Mouse (Mus musculus) forelimb bud, embryonic 11.5 days (tissue): ENCODE results near the gene Dnajb12.
"Not testable (repeated sequence)": the region's sequence is repeated elsewhere in the genome, so short reads cannot be mapped to it uniquely, and the experiment has no call there.

Experiments
- DNase-seq: peaks from one replicate; pipeline ENCODE4 v3.0.0-alpha.2; 2012; ENCODE audit warnings: low read depth, low spot score

The Dnajb12 gene

GRCm38 (mm10) chr10:59870038-59870437 lies 9.3 kb upstream of the Dnajb12 start:
- no peak for DNase-seq

DNA sequence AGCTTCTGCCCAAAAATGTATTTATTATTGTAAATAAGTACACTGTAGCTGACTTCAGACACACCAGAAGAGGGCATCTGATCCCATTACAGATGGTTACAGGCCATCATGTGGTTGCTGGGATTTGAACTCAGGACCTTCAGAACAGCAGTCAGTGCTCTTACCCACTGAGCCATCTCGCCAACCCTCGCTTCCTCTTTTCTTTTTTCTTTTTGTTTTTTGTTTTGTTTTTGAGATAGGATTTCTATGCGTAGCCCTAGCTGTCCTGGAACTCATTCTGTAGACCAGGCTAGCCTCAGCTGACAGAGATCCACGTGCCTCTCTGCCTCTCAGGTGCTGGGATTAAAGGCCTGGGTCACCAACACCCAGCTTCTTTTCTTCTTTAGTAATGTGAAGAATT lies 6.7 kb upstream of the Dnajb12 start:
- DNase-seq: not testable (repeated sequence)

DNA sequence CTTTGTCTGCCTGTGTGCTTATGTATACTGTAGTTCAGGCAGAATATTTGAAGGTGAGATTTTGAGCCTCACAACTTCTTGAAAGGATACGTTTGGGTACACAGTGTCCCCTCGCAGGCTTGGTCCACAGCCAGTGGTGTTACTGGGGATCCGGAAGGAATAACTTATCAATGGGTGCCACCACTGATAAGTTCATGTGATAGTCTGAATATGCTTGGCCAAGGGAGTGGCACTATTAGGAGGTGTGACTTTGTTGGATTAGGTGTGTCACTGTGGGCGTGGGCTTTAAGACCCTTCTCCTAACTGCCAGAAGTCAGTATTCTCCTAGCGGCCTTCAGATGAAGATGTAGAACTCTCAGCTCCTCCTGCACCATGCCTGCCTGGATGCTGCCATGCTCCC lies 6.2 kb upstream of the Dnajb12 start:
- DNase-seq: no peak

DNA sequence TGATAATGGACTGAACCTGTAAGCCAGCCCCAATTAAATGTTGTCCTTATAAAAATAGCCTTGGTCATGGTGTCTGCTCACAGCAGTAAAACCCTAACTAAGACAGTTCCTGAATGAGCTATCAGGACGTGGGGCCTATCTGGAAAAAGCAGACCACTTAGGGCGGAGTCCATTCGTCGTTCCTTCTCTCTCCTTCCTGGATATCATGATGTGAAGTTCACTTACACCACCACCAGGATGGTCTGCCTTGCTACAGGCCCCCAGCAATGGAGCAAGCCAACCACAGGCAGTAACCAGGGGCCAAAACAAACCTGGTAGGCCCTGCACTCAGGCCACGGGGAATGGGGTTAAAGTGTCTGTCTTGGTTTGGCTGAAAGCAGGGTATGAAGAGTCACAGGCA lies 5.7 kb upstream of the Dnajb12 start:
- no peak for DNase-seq

DNA sequence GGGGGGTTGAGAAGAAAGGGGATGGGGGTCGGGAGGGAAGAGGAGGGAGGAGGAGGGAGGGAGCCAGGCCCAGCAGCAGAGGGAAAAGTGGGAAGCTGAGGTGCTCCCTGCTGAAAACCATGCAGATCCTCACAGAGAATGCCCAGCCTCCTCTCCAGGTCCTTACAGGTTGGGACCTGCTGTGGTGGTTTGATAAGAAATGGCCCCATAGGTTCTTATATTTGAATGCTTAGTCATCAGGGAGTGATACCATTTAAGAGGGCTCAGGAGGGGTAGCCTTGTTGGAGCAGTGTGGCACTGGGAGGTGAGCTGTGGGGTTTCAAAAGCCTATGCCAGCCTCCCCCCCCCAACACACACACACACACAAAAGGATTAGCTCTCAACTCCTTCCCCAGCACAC lies 4.0 kb upstream of the Dnajb12 start:
- no peak for DNase-seq

DNA sequence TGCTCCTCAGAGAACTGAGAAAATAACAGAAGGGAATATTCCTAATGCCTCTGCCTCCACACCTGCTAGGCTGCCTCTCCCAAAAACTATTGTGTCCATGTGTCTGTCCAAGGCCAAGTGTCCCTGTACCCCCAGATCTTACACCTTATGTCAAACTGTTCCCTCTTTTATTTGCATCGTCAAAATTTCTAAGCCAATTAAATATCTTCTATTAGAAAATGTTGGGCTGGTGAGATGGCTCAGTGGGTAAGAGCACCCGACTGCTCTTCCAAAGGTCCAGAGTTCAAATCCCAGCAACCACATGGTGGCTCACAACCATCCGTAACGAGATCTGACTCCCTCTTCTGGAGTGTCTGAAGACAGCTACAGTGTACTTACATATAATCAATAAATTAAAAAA lies 2.7 kb upstream of the Dnajb12 start:
- DNase-seq: not testable (repeated sequence)

GRCm38 (mm10) chr10:59877421-59878117 lies 1.8 kb upstream of the Dnajb12 start:
- no peak for DNase-seq

GRCm38 (mm10) chr10:59878823-59879222 lies 533 bp upstream of the Dnajb12 start:
- DNase-seq: no peak

DNA sequence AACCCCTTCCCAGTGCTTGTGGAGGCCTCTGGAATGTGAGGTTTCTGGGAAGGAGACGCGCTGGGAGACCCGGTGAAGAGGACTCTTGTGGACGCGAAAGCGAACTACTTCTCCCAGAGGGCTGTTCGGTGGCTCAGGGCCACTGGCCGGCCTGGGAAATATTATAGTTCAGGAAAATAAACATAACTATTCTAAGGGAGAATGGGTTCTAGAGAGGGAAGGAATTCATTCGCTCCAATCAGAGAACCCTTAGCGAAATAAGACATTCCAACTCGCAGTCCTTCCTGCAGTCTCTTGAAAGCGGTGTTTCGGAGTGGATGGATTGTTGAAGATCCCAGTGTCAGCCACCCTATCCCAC lies 652 bp downstream of the Dnajb12 start:
- no peak for DNase-seq

DNA sequence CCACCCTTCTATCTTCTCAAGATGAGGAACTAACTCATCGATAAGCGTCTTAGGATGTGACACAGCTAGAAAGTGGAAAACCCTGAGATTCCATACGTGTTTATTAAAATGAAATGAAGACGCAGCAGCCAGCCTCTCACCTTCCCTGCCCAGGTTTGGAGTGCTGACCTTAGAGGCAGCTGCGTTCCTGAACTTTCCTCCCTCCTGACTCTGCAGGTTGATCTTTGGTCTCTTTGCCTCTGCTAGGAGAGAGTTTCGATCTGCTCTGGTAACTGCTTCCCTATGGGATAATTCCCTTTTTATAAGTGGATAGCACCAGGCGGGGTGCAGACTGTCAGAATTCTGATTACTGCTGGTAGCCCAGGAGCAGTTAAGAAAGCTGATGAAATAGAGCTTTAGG lies 1.5 kb downstream of the Dnajb12 start:
- DNase-seq: no peak

DNA sequence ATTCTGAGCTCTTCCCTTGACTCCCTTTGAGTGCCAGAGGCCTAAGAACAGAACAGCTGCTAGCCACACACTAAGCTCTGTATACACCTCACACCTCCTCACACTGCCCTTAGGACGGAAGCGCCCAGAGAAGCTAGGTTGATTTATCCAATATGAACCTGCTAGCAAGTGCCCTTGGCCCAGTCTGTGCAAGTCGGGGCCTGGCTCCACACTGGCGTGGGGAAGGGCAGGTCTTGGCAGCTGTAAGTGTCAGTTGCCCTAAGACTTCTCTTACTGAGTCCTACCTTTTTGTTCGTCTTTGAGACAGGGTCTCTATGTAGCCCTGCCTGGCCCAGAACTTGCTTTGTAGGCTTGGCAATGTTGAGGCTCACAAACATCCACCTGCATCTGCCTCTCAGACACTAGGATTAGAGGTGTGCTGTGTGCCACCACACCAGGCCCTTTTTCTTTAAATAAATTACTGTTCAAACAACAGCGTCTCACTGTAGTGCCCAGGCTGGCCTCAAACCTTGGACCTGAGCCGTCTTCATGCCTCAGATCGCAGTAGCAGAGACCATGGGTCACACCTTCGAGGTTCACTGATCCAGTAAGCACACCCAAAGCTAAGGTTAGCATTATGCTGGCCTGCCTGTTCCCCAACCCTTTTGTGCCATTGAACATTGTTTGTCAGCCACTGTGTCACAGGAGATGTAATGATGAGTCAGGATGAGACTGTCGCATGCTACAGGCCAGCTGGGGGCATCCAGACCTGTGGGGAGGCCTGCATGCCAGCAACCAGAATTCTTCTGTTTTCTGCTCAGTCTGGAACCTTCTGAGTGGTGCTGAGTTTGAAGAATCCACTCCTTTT lies 5.2 kb downstream of the Dnajb12 start:
- no peak for DNase-seq

DNA sequence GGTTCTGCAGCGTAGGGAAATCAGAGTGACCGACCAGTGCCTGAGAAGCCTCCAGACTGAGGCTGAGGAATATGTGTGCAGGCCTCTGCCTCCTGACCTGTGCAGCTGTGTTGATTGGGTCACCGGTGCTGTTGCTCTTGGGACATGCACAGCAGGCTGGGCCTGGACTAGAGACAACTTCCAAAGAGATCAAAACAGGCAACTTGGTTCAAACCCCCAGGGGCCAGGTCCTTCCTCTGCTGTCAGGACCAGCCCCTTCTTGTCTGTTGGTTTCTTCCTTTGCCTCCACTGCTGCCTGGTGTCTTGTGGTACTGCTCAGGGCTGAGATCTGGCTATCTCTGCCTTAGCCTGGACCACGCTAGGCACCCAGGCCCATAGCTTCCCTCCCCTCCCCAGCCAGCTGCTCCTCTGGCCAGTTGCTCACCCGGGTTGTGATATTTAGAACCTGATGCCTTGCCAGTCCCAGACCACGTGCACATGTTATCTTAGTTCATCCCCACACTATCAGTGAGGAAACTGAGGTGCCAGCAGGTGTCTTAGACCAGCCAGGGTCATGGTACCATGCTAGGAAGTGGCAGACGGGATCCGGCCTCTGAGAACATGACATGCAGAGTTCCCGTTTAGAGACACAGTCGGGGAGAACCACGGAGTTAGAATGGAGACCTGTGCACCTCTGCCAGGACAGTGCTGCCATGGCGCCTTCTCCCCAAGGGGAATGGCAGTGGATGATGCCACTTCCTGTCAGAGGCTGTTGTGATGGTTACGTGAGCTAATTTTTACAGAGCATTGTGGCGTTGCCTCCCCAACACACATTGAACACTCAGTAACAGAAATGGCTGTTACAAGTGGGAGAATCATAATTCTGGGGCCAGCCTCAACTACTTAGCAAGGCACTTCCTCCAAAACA lies 6.1 kb downstream of the Dnajb12 start:
- no peak for DNase-seq

- no peak for DNase-seq
Observed at GRCm38 (mm10) chr10:59886081-59886466, 6.7 kb downstream of the Dnajb12 start.

GRCm38 (mm10) chr10:59887432-59887831 lies 8.1 kb downstream of the Dnajb12 start:
- DNase-seq: no peak

- DNase-seq: no peak
Observed at GRCm38 (mm10) chr10:59889339-59889738, 10.0 kb downstream of the Dnajb12 start.

GRCm38 (mm10) chr10:59889953-59890751 lies 10.8 kb downstream of the Dnajb12 start:
- no peak for DNase-seq

DNA sequence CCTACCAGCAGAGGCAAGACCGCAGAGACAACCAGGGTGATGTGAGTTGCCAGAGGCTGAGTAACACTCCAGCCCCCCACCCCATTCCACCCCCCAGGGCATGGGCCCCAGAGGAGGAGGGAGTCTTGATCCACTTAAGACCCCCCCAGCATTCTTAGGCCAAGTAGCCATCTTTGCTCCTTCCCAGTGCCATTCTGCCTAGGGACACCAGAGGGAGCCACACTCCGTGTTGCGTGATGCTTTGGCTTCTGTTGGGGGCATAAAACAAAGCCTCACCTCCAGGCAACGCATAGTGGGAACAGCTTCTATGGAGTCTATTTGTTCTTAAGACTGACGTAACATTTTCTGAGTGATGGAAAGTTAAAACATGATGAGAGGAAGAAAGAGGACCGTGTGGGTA lies 13.6 kb downstream of the Dnajb12 start:
- peak; percentile 78 for DNase-seq

GRCm38 (mm10) chr10:59894251-59895160 lies 15.2 kb downstream of the Dnajb12 start:
- peak; percentile 82 for DNase-seq

- DNase-seq: no peak
Observed at GRCm38 (mm10) chr10:59895460-59896186, 16.3 kb downstream of the Dnajb12 start.

DNA sequence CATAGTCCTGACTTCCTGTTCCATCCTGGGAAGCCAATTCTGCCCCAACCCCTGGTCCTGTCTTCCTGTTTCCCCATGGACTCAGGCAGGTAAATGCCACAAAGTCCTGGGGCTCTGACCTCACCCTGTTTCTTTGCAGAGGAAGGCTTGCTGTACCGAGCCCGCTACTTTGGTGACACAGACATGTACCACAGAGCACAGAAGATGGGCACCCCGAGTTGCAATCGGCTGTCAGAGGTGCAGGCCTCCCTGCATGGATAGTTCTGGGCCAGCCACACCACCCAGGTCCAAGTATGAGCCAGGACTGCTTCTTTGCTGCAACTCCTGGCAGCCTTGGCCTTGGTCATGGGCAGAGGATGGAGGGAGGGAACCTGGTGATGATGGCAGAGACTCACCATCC lies 16.9 kb downstream of the Dnajb12 start:
- DNase-seq: no peak
